Mouse (Mus musculus) forebrain, postnatal 0 days (tissue): ENCODE measurements around the gene Frem1. TPM values are rescaled to one million over a fixed set of nuclear protein-coding genes. Genes with fewer than 3 reads are reported as not detected.

Experiments used
- ATAC-seq: fragments of 200-750 bp; cut with Nextera tagmentation; 2 replicates; pipeline ENCODE4 v1.8.0; 2017; ENCODE audit warnings: mild to moderate bottlenecking, moderate library complexity
- DNase-seq: peaks from one replicate; pipeline ENCODE4 v3.0.0-alpha.2; 2015
- H3K27ac ChIP-seq: fragments of 300-500 bp; sonication (generic); 2 replicates; pipeline ENCODE4 v1.5.1; 2014; ENCODE audit warnings: low read depth, mild to moderate bottlenecking, antibody characterized with exemption, low read length, moderate library complexity, mixed read lengths
- H3K27me3 ChIP-seq: fragments of 300-500 bp; sonication (generic); 2 replicates; pipeline ENCODE4 v1.6.1; 2014; ENCODE audit warnings: mild to moderate bottlenecking, low read length, mixed read lengths; ENCODE audit not compliant: insufficient read depth
- H3K36me3 ChIP-seq: fragments of 300-500 bp; sonication (generic); 2 replicates; pipeline ENCODE4 v1.6.1; 2014; ENCODE audit warnings: mild to moderate bottlenecking, moderate library complexity; ENCODE audit not compliant: insufficient read depth
- H3K4me1 ChIP-seq: fragments of 300-500 bp; sonication (generic); 2 replicates; pipeline ENCODE4 v1.6.1; 2014; ENCODE audit warnings: antibody characterized with exemption; ENCODE audit not compliant: insufficient read depth
- H3K4me2 ChIP-seq: fragments of 300-500 bp; sonication (generic); 2 replicates; pipeline ENCODE4 v1.6.1; 2014; ENCODE audit warnings: low read depth, mild to moderate bottlenecking, moderate library complexity
- H3K4me3 ChIP-seq: fragments of 300-500 bp; sonication (generic); 2 replicates; pipeline ENCODE4 v1.5.1; 2014; ENCODE audit warnings: low read depth, low read length, mixed read lengths
- H3K9ac ChIP-seq: fragments of 300-500 bp; sonication (generic); 2 replicates; pipeline ENCODE4 v1.6.1; 2014; ENCODE audit warnings: mild to moderate bottlenecking
- H3K9me3 ChIP-seq: fragments of 300-500 bp; sonication (generic); 2 replicates; pipeline ENCODE4 v1.6.1; 2016; ENCODE audit warnings: low read length
- CTCF ChIP-seq: sonication (generic); IDR thresholded peaks from 2 replicates; pipeline ENCODE4 v1.5.1; 2016; ENCODE audit warnings: antibody characterized with exemption, control low read depth, low read depth
- WGBS: fragments of 180-500 bp; shearing (Covaris S2); extraction: QIAGEN DNeasy Blood & Tissue Kit; methylation state at CpG from one replicate; pipeline ENCODE4 v1.1.7; 2014; 5-methylcytosine and 5-hydroxymethylcytosine counted together
- polyA plus RNA-seq: library from polyadenylated mRNA; unstranded; fragments of >200 nt; fragmentation: Nextera tagmentation; extraction: Ambion mirVana; gene quantifications from 2 replicates; pipeline ENCODE4 v1.2.1, GENCODE M21; 2015
- total RNA-seq: library from RNA; depleted of rRNA; stranded (reverse); fragments of >200 nt; gene quantifications from 2 replicates; pipeline ENCODE4 v1.2.3, GENCODE M21; 2014; rRNA removed

The Frem1 gene
- total RNA-seq (4.3 and 5.3 TPM in 2 replicates), polyA plus RNA-seq (0.97 and 1.2 TPM in 2 replicates)

- ATAC-seq: peak; percentile 61
- H3K27ac ChIP-seq: no peak within 1 kb of the TSS
Observed at GRCm38 (mm10) chr4:83051634-83052577, at the start of gene Frem1. Frem1 (minus strand) TSS chr4:83052339.

DNA sequence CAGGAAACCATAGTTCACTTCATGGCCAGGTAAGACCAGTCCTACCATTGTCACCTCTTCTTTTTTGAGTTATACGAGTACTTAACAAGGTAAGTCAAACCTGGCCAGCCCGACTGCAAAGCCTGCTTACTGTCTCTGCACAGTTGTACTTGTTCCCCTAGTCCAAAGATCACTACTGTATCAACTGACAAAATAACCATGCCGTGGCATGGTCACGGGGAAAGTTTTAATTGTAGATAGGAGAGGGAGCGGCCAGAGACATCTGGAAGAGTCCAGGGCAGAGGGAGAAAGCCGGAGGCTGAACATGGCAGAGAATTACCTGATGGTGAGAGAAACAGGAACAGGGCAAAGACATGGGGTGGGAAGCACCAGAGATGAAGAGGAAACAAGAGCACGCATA is 46.9 kb upstream of the Frem1 start:
- Histone ChIP-seq H3K9ac (no peak overlapping the region), H3K27me3 (no peaks in the 10 kb centered on the region), H3K4me3 (no peak overlapping the region), H3K4me1 (no peaks in the 10 kb centered on the region), H3K27ac (no peak overlapping the region), H3K4me2 (no peak overlapping the region), H3K36me3 (no peaks in the 10 kb centered on the region), H3K9me3 (no peaks in the 10 kb centered on the region)
- 94% methylated on average over 7 of the region's 7 CpGs for WGBS
- DNase-seq (no peak), ATAC-seq (no peak)
- TF ChIP-seq CTCF: no peak

More at GRCm38 (mm10) chr4:83051634-83052577, at the start of gene Frem1:
- Histone ChIP-seq H3K4me1 (no peaks in the 10 kb centered on the region), H3K4me2 (peak within 1 kb of the TSS; percentile 35), H3K27me3 (no peaks in the 10 kb centered on the region; the same call in 1 of the 2 replicates), H3K36me3 (no peaks in the 10 kb centered on the region), H3K4me3 (peak within 1 kb of the TSS; percentile 16), H3K9me3 (no peaks in the 10 kb centered on the region), H3K9ac (no peak within 1 kb of the TSS)
- 4% methylated on average over 24 of the region's 24 CpGs for WGBS
- TF ChIP-seq CTCF: no peak
- peak; percentile 20 for DNase-seq

- Histone ChIP-seq H3K27me3 (no peaks in the 10 kb centered on the region), H3K36me3 (no peaks in the 10 kb centered on the region), H3K4me3 (no peak overlapping the region), H3K27ac (no peak overlapping the region), H3K9ac (no peak overlapping the region), H3K4me2 (no peak overlapping the region), H3K9me3 (no peaks in the 10 kb centered on the region), H3K4me1 (no peaks in the 10 kb centered on the region)
- DNase-seq: no peak
- no peak for ATAC-seq
- 38% methylated on average over 2 of the region's 2 CpGs for WGBS
- no peak for TF ChIP-seq CTCF
Observed at GRCm38 (mm10) chr4:83093941-83094340, 41.8 kb upstream of the Frem1 start.

- H3K9ac ChIP-seq: no peak overlapping the region
- H3K27ac ChIP-seq: no peak overlapping the region
- no peaks in the 10 kb centered on the region for H3K4me1 ChIP-seq
- TF ChIP-seq CTCF: no peak
- 56% methylated on average over 6 of the region's 6 CpGs for WGBS
- no peak overlapping the region for H3K4me2 ChIP-seq
- no peaks in the 10 kb centered on the region for H3K9me3 ChIP-seq
- ATAC-seq (no peak), DNase-seq (no peak)
- H3K4me3 ChIP-seq: no peak overlapping the region
- no peaks in the 10 kb centered on the region for H3K27me3 ChIP-seq
- H3K36me3 ChIP-seq: no peaks in the 10 kb centered on the region
Observed at GRCm38 (mm10) chr4:83090691-83091448, 38.7 kb upstream of the Frem1 start.

DNA sequence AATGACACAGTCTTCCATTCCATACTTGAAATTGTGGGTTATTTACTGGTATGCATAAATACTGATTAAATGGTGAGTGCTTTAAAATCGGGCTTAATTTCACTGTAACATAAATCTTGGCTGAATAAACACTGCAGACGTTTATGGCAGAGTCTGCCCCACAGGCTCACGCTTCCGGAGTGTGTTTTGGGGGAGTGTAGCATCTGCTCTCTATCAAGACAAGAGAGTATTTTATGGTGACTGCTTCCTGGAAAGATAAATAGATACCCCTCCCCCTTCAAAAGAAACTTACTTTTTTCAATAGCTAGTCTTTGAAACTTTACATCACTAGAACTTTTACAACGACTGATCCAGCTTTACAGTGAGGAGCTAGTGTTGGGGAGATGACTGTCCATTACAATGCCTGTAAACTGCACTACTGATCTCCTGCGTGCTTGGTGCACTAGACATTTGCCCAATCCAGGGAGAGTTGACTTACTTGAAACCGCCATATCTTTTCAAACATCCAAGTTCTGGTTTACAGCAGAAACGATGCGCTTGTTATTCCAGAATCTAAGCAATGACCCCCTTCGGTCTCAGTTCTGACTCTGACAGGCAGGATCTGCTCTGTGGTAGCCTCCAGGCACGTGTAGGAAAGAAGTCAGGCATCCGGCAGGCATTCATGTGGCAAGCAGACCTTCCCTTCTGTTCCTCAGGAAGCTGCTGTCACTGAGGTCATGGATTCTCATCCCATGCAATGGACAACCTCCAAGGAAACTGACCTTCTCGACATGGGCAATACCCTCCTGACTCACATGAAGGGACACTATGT is 28.4 kb upstream of the Frem1 start:
- Histone ChIP-seq H3K4me1 (no peaks in the 10 kb centered on the region), H3K4me3 (no peak overlapping the region), H3K27me3 (no peaks in the 10 kb centered on the region), H3K36me3 (no peaks in the 10 kb centered on the region), H3K4me2 (no peak overlapping the region), H3K9ac (no peak overlapping the region), H3K9me3 (no peaks in the 10 kb centered on the region), H3K27ac (no peak overlapping the region)
- ATAC-seq: no peak
- DNase-seq: no peak
- TF ChIP-seq CTCF: no peak
- WGBS: 67% methylated on average over 13 of the region's 13 CpGs

GRCm38 (mm10) chr4:83064191-83064590 is 12.1 kb upstream of the Frem1 start:
- WGBS: 69% methylated on average over 6 of the region's 6 CpGs
- H3K4me2 ChIP-seq: no peak overlapping the region
- ATAC-seq: no peak
- H3K4me3 ChIP-seq: no peak overlapping the region
- H3K27ac ChIP-seq: no peak overlapping the region
- H3K36me3 ChIP-seq: no peaks in the 10 kb centered on the region
- no peak overlapping the region for H3K9ac ChIP-seq
- H3K9me3 ChIP-seq: no peaks in the 10 kb centered on the region
- no peak for TF ChIP-seq CTCF
- no peaks in the 10 kb centered on the region for H3K4me1 ChIP-seq
- no peaks in the 10 kb centered on the region for H3K27me3 ChIP-seq
- no peak for DNase-seq
